Mouse (Mus musculus) cerebellum, adult (tissue): ENCODE measurements at regions not wholly inside any gene's neighbourhood (a gene's known extent, or its start where the extent isn't known, plus 50 kb on each side); places are given as distances from the start of the nearest gene placed in this dataset.
A peak's percentile ranks its signal among the peaks of the same experiment; 100 is the strongest.
"Not testable (repeated sequence)": the region's sequence is repeated elsewhere in the genome, so short reads cannot be mapped to it uniquely, and the experiment has no call there.

ENCODE experiments used
- ATAC-seq: cut with Nextera tagmentation; 2 replicates; pipeline ENCODE4 v1.9.2; 2017; ENCODE audit warnings: mild to moderate bottlenecking, moderate library complexity, mixed read lengths; ENCODE audit not compliant: insufficient number of reproducible peaks, low FRiP score, low TSS enrichment

DNA sequence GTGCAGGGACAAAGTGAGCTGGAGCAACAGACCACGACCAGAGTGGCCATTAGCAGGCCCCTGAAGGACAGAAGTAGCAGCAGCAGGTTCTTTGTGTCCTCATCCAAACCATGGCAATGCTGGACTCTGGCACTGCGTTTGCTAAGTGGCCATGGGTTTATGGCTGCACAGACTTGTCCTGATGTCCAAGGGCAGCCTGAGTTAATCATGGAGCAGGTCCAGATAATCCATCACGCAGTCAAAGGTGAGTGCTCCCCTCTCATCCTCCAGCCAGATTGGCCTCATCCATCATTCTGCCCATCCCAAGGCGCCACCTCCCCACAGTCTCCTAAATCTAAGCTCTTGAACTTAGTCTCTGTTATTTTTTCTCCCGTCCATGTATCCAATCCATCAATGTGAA lies 186.4 kb downstream of the Fam198b start:
- no peak for ATAC-seq

DNA sequence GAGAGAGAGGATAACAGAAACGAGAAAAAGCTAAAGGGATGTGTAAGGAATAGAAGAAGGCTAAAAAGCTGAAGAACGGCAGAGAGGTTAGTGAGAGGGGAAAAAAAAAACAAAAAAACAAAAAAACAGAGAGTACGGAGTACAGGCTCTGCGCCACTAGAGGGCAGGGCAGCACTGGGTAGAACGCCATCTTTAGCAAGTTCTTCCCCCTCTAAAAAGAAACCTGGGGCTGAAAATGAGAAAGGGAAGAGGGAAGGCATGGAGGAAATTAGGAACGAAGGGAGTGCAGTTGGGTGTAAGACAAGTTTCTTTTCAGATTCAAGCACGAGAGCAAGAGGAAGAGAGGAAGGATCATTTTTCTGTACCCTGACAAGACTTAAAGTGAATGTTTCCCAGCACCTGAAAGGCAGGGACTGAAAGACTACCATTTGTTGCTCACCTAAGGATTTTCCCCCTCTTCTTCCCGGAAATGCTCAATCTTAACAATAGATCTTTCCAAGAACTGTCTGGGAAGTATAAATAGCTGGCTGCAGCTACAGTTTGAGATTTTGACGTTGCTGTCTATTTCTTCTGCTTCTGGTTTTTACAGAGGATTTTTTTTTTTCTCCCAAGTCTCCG lies 195.6 kb downstream of the Fam198b start:
- peak; percentile 76 for ATAC-seq

DNA sequence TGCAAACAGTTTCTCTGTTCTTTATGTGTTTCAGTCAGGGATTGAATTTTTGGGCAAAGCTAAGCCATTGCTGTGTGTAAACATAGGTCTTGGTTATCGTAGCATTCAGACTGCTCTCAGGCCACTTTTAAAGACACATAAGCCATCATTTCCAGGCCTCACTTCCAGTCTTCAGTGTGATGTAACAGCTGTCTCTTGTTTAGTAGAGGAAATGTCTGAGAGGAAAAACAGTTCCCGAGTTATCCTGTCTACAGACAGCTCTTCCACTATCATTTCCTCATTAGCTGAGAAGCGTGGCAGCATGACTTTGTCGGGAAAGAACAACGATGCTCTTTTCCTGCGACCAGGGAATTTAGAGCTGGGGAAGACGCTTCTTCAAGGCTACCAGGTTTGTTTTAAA lies 196.9 kb downstream of the Fam198b start:
- ATAC-seq, result no peak

DNA sequence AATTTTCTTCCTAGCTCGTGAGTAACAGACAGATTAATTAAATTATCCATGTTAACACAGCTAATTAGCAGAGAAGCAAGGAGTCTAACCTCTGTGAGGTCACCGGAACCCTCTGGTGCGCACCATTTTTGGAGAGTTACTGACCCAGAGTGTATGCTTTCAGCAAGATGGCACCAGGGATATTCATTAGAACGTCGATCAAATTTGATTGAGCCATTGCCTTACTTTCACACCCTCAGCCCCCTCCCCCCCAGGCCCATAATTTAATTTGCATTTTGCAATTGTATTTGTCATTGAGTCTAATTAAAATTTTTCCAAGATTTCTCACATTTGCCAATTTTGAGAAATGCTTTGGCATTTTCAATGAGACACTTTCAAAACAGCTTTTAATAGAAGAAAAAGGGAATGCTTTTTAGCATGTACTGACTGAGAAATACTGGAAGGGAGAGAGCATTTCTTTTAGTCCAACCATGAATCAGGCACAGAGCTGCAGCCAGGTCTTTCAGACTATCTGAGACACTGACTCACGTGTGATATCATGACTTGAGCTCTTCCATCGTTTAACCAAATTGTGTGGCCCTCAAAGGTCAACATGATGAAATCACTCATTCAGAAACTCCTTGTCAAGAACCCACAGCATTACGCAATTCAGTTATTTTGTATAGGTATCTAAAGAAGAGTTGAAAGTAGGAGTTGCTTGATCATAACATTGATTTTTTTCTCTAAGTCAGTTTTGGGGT lies 198.6 kb downstream of the Fam198b start:
- no peak for ATAC-seq

DNA sequence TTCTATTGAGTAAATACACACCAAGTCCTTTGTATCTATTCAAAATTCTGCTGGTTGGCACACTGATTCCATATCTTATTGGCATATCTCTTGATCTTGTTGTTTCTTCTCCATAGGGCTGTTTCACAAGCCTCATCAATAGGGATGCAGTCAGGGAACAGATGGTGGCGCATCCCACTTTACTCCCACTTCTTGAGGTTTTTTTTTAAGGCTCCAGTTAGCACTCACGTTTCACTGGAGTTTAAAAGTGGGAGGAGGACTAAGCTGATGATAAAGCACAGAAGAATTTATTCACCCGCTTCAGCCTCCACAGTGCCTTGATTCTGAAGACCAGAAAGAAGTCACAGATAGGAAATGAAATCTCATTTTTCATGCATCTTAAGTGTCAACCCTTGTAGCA lies 199.8 kb downstream of the Fam198b start:
- no peak for ATAC-seq

DNA sequence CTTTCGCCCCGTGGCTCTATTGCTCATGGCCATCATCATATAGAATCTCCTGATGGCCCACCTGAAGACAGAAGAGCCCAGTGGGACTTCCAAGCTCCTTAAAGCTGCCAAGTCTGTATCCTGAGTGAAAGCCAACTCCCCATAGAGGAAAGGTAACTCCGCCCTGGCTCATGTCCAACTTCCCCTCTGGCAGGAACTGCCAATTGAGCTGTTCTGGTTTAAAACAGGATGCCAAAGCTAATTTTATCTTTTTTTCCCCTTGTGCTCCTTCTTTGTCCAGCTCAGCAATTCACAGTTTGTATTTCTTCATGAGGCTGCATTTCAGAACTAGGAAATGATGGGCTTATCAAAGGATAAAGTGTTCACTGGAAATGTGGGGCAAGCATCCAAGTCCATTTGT lies 215.3 kb downstream of the Fam198b start:
- peak; percentile 74 for ATAC-seq

DNA sequence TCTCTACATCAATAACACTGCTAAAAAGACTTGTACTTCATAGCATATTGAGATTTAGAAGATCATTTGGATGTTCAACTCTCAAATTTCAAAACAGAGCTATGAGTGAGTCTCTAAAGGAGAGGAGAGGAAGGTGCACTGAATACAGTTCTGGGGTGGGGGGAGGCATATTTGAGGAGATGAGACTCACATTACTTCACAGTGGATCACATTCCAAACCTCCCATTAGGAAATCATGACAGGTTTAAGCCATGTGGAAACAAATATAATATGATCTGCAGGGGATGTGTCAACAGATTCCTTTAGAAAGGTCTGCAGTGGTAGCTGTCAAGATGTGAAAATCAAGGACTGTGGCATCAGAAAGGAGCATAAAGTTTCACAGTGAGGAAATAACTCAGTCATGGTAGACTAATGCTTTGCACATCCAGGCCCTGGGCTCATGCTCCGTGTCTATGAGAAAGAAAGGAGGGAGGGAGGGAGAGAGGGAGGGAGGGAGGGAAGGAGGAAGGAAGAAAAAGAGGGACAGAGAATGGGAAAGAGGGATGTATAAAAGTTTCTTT lies 235.9 kb downstream of the Fam198b start:
- ATAC-seq, result no peak

DNA sequence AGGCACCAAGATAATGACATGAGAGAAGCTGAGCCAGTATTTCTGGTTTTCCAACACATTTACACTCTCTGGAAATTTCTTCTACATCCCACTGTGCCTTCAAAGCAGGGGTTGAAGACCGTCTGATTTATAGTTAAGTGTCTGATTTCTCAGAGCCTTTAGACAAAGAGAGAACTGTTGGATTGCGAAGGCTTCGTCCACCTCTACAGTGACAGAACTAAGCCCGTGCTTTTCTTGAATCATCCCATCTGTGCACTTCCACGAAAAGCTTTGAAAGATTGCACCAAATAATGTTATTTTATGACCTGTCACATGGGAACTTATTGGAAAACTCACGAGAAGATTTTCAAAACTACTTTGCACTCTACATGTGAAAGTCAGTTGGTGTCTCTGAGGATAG lies 239.3 kb downstream of the Fam198b start:
- no peak for ATAC-seq

DNA sequence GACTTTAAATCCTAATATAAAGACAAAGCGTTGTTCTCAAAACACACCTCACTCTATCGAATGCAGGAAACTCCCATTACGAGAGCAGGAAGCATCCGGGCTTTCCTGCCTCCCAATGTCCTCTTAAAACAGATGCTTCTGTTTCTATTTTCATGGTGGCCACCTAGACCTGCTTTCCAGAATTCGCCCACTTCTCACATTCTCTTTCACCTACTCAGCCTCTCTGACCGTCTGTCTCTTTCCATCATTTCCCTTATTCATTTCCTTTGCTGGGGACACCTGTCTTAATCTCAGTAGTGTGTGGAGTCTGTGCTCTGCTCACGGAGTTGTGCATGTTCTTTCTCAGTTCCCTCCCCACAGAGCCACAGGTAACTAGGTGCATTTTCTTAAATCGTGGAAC lies 240.3 kb downstream of the Fam198b start:
- ATAC-seq, result no peak

DNA sequence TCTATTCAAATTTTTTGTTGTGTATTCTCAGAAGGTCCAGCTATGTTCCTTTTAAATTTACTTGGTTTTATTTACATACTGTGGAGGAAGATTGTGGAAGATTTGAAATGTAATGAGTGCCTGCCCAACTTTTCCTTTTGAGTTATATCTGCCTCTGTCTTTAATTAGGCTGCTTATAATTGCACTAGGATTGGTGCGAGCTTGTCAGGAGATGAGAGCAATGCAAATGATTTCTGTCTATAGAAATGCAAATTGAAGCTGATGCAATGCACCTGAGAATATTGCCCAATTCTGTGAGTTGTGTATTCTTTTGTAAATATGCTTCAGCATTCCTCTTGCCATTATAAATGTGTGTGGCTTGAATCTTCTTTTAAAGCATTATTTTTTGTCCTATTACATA lies 257.4 kb downstream of the Fam198b start:
- ATAC-seq, result no peak

DNA sequence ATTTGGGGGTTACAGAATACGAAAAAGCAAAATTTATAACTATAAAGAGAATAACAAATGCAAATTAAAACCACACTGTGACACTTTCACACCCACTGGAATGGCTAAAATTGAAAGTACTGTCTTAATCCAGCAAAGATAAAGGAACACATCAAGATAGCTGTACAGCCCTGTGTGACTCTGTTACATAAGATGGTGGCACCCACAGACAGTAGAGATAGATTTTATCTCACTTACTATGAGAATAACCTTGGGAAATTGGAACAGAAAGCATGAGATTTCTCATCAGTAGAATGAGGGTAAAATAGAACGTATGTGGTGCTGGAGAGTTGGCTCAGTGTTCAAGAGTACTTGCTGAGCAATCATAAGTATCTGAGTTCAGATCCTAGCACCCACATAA lies 276.1 kb downstream of the Fam198b start:
- ATAC-seq, result no peak

DNA sequence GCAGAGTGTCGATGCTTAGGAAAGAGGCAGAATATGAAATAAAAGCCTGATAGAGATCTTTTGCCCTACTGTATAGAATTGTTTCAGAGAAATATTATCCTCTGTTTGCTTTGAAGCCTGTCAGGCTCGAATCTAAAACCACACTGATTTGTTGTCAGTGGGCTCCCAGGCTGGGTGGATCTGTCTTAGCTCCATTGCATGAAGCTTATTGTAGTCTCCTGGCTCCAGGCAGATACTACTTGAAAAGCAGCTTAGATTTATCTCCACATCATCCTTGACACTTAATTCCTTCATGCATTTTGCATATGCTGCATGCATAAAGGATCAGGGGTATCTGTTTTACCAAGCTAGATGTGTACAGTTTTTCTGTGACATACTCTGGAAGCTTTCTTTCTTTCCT lies 297.4 kb downstream of the Fam198b start:
- ATAC-seq, result no peak

DNA sequence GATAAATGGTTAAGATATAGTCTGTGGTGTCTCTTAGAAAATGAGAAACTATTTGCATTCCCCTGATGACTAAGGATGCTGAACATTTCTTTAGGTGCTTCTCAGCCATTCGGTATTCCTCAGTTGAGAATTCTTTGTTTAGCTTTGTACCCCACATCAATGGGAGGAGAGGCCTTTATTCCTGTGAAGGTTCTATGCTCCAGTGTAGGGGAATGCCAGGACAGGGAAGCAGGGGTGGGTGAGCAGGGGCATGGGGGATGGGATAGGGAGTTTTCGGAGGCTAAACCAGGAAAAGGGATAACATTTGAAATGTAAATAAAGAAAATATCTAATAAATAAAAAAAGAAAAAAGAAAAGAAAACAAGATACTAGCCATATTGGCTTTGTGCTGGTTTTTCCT lies 297.8 kb downstream of the Fam198b start:
- not testable (repeated sequence) for ATAC-seq

DNA sequence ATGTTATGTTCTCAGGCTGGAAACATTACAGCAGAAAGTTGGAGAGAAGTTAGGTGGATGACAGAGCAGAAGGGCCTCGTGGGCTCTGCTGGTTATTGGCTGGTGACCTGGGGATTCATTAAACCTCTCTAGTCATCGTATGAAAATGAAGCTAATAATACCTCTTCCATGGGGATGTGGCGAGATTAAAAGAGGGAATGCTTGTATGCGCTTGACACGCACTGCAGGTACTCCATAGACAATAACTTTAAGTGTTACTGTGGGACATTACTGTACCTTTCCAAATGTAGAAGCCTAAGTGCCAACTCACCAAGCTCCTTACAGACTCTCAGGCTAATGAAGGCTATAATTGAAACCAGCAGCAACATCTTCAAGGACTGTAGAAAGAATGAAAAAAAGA lies 303.1 kb downstream of the Fam198b start:
- no peak for ATAC-seq

DNA sequence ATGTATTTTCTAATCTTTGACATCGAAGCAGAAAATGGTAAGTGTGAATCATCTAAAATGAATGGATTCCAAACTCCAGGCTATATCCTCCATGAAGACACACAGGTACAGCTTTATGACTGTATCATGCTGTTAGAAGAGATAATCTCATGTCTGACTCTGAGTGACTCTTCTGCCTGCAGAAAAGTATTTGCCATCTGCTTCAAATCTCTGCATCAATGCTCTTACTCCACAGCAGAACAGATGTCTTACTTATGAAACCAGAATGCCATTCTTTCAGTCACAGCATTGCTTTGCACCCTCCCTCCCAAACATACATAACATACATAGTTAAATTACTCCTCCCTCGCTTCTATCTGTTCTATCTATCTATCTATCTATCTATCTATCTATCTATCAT lies 316.6 kb downstream of the Fam198b start:
- no peak for ATAC-seq

DNA sequence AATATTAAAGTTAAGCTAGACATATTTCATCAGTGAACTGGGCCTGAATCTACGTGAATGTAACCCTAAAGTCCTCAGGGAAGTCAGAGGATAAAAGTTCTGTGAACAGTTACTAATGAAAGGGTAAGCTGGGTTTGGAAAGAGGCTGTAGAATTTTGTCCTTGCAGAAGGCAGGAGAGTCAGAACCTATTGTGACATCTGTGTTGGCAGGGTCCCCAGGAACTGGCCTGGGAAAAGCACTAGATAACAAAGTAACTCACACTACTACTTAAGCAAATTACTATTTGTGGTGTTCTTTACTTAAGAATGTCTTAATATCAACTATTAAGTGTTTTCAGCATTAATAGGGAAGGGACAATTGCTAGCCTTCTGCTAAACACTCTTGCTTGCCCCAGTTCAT lies 320.5 kb downstream of the Fam198b start:
- no peak for ATAC-seq

DNA sequence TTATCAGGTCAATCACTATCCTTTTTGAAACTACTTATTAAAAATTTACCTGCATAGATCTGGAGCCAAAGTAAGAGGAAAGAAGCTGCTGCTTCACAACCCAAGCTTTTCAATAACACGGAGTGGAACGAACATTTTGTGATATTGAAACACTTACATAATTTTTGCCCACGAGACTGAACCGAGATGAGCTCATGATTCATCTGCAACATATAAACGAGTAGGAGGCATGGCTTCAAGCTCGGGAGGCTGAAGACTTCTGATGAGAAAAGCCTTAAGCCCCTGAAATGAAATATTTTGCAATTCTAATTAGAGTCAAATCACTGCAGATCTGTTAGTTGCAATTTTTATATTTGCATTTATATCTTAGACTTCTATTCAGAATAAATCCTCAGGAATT lies 321.0 kb downstream of the Fam198b start:
- ATAC-seq, result no peak

DNA sequence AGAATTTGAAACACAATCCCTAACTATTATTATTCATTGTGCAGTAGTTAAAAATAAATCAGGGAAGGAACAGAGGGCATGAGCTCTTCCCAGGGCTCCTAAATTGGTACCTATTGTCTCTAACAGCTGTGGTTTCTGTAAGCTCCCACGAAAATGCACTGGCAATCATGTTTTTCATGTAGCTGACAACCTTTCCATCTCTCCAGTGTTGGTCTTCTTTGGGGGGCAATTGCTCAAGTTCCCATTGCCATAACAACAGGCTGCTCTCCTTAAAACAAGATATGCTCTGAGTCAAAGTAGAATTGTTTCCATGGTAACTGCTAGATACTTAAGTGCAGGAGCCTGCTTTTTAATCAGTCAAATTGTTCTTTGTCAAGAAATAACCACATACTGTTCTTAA lies 322.7 kb downstream of the Fam198b start:
- ATAC-seq, result no peak

DNA sequence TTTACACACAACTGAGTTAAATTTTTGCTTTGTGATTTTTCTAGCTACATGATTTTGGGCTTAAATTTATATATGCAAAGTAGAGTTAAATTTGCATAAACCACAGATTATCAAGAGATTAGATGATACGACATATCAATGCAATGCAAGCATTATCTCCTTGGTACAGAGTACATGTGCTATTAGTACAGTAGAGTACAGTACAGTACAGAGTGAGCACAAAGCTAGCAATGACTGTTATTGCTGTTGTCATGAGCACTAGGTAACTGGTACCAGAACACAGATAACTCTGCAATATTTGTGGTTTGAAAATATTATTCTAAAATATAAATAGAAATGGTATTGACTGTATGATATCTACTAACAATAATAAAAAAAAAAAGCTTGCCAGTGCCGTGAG lies 323.7 kb downstream of the Fam198b start:
- ATAC-seq, result no peak

DNA sequence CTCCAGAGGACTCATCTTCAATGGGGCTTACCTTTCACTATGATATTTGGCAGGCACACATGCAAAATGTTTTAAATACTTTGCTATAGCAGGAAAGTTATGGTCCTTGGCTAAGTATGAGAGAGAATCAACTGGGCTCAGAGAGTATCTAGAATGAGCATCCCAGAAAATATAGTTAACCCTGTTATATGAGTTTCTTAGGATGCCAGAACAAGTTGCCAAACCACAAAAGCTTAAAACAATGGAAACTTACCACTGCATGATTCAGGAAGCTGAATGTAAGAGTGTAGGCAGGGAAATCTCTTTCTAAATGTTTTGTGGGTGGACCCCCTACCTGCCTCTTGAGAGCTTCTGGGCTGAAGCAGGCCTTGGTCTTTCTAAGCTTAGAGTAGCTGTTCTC lies 325.3 kb downstream of the Fam198b start:
- no peak for ATAC-seq

DNA sequence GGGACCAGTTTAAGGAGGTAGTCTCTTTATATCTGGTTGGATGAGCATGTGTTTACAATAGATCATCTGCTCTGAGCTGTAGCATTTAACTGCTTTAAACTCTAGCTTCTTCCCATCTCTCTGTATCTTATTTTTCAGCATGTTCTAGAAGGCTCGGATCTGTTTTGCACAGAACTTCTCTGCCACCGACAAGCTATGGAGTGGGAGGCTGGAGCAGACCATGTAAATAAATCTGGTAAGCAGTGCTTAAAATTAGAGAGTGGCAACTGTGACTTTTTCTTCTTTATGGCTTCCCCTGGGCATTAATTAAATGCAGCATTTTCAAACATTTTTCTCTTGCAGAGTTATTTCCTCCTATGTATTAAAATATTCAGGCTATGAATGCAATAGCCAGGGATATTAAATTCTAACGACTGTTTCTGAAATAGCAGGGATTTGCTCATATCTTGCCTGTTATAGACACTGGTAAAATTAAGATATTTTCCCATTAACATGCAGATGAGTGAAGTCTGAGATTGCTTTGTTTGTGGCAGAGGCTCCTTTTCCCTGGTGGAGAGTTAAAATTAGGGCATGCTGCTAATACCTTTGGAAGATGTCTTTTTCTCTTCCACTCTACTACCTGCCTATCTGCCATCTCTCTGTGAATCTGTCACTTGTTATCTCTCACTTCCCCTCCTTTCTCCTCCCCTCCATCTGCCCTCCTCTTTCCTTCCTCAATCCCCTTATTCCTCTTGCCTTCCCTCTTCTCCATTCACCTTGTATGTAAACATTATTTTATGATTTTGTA lies 327.2 kb downstream of the Fam198b start:
- no peak for ATAC-seq
